Mouse (Mus musculus) thymus, postnatal 14 days (tissue): ENCODE measurements at regions not wholly inside any gene's neighbourhood (a gene's known extent, or its start where the extent isn't known, plus 50 kb on each side); places are given as distances from the start of the nearest gene placed in this dataset.
"Not testable (repeated sequence)": the region's sequence is repeated elsewhere in the genome, so short reads cannot be mapped to it uniquely, and the experiment has no call there.

ENCODE experiments used
- DNase-seq: peaks from one replicate; pipeline ENCODE4 v3.0.0; 2021

DNA sequence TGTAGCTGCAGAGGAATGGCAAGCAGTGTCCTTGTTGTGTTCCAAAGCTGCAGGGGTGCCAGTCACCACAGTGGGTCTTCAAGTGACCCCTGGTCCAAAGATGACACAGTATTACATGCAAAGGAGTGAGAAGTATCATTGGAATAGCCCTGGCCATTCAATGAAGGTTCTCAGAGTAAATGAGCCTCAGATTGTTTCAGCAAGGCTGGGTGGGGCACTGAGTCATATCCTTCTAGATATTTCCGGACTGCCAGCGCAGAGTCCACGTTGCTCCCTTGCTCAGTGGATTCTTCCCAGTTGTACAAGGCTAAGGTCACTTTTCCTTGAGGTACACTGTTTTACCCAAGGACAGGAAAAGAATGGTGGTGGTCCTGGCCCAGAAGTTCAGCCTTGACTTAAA, 319.2 kb upstream of the Irx1 start:
- DNase-seq: no peak

DNA sequence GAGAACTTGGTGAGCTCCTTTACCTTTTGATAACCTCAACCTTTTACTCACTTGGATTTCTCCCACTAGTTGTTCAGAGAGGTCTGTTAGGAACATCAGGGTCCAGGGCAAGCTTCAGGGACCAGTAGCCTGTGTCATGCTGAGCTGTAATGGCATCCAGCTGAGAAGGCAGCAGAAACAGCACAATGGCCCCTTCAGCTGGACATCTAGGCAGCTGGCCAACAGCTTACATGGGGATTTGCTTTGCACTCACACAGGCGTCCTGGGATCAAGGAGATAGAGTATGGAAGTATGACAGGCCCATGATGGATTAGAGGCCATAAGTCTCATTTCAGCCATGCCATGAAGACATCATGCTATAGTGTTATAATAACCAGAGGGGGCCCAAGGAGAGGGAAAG, 320.2 kb upstream of the Irx1 start:
- no peak for DNase-seq

DNA sequence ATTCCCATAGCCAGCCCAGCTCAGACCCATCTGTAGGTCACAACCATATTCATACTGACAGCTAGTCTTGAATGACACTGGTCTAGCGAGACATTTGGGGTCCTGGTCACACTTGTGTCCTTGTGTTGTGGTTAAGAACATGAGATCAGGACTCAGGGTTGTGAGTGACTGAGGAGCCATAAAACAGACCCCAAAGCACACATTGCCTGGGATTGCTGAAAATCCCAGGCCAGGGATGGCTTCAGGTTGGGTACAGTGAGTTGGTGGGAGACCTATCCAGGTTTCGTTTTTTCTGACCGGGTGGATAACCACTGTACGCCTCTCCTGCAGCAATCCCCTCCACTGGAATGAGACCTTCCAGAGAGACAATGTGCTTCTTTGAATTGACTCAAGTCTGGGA, 322.8 kb upstream of the Irx1 start:
- no peak for DNase-seq

DNA sequence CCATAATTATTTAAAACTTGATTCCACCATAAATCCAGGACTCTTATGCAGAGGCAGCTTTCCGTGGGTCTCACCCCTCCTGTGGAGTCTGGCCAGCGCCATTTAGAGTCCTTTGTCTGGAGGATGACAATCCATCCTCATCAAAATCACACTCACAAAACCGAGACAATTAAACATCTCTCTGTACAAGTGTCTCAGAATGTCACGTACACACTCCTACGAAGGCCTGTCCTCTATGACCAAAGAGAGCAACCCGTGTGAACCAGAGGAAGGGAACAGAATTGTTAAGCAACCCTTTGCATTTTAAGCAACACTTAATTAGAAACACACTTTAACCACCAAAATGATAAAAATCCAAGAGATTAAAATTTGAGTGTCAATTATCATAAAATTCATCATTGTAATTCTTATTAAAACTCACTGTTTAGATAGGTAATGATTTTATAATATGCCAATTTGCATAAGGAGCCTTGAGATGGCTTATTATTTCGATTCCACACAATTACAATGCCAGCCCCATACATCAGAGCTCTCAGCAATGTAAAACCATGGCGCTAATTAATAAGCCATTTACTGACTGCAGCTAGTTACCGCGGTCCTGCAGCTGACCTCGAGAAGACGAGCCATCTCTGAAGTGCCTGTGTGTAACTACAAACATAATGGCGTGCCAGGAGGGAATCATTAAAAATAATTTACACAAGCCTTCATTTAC, 325.0 kb upstream of the Irx1 start:
- DNase-seq: no peak

DNA sequence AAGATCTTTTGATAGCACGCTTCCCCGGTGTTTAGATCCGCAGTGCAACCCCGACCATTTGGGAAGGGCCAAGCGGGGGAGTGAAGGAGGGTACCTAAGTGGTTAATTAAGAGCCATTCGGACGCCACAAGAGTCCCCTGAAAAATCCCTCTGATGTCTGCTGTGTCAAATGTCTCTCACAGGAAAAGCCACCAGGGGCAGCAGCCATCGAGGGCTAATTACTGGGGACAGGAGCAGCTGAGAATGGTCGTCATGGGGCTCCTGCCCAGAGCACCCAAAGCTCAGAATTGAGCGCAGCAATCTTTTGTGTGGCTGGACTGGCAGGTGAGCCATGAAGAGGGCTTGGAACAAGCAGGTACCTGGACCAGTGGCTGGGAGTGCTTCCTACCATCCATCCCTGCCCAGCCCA, 325.6 kb upstream of the Irx1 start:
- no peak for DNase-seq

DNA sequence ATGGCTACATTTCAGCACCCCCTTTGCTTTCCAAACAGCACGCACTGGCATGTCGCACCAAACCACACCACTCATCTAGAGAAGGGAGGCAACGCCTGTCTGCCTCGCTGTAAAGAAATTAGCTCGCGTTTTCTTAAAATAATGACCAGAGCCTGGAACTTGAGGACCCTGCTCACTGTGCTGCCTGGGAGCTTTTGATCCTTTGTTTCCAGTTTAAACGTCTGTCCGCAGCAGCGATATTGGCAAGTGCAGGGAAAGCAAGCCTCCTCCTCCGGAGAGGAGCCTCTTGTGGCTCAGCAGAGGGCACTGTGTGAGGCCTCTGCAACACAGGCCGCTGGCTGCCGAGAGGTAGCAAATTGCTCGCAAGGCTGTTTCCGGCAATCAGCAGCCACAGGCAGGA, 328.8 kb upstream of the Irx1 start:
- no peak for DNase-seq

DNA sequence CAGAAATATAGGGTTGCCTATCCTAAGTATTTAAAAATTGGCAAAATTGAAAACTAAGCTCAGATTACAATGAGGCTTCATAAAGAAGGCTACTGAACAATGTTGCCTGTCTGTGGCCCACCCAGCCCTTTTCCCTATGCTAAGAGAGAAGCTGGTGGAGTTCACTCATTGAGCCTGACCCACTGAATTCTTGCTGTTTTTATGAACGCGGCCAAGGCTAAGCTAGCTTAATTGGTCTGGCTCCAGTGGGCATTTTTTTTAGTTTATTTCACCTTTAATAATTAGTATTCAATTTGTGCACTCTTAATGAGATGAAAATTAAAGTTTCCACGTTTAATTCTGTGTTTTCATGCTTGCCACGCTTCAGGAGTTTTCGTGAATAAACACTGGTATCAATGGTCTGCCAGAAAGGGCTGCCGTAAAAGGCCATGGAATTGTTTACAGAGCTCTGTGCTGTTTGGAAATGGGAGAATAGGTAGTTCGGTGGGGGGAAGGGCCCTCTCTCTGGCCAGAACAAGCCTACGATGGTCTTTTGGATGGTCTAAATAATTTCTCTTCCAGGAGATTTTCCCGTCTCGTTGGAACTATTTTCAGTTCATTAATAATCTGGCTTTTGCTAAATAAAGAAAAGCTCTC, 329.7 kb upstream of the Irx1 start:
- no peak for DNase-seq

DNA sequence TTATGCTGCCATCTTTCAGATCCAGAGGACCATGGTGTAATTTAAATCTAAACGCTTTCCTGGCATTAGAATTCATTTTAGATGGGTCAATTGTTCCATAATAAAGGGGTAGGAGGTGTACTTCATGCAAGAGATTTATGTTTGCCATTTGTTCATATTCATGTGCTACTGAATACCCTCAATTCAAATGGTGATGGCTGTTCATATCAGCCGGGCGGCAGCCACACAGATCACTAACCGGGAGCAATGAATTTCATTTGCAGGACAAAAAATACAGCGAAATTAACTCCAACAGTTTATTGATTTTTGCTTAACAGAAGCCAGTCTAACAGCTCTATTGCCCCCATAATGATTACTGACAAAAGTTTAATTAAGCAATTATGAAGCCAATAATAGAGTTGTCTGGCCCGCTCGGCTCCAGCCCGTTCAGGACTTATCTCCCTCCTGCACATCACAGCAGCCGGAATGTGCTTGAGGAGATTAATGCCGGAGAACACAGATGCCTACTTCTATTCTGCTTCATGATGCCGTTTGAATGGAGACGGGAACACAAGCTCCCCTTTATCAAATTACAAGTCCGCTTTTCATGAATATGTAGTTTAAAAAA, 330.3 kb upstream of the Irx2 start:
- DNase-seq: no peak

DNA sequence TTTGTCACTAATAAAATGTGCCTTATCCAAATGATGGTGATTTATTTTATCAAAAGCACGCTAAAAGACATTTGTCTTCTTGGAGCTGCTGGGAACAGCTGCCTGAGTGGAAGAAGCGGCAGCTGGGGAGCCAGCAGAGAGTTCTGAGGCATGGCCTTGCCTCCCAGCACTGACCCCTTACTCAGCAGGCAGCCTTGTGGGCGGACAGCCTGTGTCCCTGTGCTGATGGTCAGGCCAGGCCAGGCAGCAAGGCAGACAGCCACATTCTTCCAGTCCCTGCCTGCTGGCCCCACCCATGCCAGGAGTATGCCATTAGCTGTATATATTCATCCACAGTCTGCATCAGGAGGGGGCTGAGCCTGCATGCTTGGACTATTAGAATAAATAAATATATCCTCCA, 329.0 kb upstream of the Irx2 start:
- no peak for DNase-seq

DNA sequence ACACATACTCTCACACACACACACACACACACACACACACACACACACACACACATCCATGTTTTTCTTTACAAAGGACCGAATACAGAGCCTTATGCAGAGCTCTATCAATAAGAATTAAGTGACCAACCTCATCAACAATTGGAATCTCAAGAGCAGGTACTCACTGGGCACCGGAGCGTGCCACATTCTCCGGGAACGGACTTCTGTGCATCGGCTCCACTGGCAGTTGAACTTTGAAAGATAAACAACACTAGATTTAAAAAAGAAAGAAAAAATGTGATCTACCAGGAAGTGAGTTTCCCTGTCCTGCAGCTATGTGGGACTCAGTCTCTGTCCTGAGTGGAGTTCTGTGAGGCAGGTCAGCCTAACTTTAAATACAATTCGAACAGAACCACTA, 327.5 kb upstream of the Irx2 start:
- no peak for DNase-seq

DNA sequence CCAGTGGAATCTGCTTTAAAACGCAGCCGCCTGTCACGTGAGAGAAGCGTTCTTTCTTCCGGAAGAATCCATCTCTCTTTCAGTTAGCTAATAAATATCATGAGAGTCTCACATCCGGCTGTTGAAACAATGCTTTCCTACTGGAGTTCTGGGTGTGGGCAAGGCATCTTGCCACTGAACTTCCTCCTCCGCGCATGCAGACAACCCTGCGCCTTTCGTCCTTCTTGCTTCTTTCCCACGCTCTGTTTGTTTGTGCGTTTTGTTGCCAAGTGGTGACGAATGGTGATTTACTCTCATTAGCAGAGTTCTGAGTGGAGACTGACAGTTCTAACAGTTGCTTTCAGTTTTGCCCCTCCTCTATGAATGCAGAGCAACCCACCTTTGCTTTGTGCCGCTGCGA, 326.8 kb upstream of the Irx2 start:
- DNase-seq: no peak

DNA sequence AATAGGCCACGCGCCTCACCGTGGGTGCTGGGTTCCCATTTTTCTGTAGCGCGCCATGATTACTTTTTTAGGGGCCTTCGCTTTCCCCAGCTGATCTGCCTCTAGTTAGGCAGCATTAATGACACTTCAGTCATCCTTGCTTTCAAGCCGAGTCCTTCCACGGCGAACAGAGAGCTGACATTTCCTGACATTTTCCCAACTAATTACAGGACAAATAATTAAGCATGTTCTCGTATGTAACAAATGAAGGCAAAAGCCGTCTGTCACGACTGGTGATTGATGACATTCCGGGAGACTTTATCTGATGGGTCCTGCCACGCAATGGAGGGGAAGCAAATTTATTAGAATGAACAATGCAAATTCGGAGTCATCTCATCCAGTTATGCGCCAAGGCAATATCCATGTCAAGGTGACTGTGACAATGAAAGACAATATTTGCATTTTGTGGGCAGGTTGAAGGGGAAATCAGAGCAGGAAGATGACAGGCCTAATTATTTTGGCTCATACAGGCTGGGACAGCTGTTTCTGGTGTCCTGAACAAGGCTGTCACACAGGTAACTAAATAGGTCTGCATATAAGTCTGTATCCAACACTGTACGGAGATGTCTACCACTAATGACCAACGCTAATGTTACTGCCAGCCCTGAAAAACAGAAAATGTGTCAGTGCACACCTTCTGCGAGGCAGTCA, 326.0 kb upstream of the Irx2 start:
- DNase-seq: no peak

DNA sequence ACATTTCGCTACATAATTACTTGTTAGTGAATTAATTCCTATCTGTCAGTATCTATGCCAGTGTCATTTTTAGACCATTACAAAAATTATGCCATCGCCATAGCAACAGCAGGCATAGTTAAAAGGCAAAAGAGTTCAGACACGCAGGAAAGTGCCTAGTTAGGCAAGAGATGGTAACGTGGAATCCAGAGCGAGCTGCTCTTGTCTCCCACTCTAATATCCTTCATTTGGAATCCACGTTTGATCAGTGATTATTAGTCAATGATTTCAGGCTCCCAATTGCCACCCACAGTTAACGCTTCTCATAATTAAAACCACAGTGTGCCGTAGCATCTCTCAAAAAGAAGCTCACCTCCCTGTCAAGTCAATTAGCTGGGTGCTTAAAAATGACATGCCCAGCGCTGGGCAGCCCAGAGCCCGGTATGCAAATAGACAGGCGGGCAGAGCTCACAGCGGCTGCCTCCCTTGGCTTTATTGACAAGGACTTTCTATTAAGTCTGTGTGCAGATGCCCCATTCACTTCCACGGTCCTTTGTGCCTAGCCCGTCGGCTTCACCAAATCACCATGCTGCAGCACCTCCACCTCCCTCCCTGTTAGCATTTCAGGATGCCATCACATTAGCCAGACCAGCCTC, 325.4 kb upstream of the Irx2 start:
- no peak for DNase-seq

DNA sequence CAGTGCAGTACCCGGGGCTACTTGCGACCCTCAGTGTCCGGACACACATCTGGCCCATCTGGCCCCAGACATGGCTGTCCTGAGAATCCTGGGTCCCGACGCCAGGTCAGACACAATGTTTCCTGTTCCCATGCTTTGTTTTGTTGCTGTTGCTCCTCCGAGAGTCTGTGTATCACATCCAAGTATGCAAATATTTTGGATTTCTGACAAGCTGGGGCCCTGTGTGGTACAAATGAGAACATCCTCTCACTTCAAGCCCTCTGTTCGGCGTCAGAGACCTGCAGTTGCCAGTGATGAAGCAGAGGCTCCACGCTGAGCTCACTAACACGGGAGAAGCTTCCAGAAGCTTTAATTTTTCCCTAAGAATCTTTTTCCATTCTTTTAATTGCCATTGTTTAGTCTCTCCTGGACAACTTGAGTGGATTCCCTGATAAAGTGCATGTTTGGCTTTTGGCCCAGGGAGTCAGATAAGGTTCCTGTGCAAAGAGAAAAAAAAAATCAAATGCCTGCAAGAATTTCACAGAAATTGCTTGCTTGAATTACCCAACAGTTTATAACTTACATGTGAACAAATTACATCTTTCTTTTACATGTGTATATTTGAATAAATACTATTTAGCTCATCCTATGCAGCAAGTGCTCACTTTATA, 304.5 kb upstream of the Irx2 start:
- no peak for DNase-seq

DNA sequence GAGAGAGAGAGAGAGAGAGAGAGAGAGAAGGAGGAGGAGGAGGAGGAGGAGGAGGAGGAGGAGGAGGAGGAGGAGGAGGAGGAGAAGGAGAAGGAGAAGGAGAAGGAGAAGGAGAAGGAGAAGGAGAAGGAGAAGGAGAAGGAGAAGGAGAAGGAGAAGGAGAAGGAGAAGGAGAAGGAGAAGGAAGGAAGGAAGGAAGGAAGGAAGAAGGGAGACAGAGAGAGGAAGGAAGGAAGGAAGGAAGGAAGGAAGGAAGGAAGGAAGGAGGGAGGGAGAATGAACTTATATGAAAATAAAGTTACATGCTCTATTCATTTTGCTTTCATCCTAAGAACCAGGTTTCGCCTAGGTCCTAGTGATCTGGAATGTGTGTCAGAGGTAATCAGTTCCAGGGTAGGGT, 302.4 kb upstream of the Irx2 start:
- not testable (repeated sequence) for DNase-seq

DNA sequence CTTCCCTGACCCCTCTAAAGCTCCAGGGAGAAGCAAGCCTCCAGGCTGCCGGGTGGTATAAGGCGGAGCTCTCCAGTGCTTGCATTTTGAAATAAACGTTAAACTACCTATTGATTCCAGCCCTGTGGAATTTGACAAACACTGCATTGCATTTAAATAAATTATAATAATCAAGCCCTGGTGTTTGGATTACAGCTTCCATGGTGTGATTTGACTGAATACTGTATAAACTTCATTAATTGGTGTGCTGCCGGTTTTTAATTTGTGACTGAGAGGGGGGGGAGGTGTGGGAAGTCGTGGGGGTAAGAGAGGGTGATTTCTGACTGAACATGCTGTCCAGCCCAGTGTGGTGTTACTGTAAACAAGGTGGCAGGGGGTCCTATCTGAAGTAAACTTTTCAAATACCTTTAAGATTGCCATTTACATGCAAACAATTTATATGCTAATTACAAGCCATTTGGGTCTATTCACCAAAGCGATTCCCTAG, 282.9 kb upstream of the Irx2 start:
- DNase-seq: no peak

DNA sequence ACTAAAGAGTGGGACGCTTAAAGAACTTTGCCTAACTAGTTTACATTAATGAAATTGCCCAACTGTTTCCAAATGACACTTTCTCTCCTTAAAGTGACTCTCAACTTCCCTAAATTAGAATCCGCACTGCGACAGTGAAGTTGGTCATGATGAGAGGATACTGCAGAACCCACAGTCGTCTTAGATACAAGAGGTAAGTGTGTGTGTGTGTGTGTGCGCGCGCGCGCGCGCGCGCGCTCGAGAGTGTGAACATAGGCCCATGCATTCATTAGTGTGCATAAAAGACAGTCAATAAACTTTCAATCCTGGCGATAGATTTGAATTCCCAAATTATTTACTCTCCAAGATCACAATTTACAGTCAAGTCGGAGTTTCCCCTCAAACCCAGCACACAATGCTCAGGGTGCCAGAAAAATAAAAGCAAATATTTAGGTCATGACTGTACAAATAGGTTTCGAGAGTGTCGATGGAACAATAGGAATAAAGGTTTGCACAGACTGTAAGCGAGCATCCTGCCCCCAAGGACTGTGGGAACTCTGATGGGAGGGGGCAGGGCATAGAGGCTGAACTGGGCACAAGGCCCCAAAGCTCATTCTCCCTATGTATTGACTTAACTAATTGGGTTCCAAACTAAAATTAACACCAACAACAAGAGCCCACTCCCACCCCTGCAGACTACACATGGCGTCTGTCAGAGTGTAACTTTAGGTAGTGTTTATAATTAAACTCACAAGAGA, 282.2 kb upstream of the Irx2 start:
- DNase-seq: no peak

DNA sequence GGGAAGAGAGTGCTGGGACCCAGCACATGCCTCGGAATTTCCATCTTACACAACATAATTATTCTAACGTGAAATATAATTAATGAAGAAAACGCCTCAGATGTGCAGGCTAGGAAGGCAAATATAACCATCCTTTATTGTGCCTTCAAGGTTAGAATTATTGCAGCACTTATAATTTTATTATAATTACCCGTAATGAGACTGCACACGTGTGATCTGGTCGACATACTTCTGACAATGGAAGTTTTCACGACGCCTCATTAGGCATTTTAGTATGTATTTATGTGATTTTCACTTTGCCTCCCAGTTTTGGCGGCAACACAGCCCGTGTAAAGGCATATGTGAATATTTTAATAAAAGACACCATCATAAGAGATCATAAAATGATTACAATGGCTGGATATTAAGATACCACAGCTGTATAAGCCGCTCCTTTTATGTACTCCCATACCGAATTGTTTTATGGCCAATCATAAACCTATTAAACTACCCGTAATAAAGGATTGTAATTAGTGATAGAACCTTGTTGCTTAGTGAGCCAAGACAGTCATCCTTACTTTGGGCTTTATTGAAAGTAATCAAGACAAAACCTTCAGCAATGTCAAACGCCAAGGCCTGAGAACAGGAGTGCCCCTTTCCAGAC, 281.6 kb upstream of the Irx2 start:
- no peak for DNase-seq

DNA sequence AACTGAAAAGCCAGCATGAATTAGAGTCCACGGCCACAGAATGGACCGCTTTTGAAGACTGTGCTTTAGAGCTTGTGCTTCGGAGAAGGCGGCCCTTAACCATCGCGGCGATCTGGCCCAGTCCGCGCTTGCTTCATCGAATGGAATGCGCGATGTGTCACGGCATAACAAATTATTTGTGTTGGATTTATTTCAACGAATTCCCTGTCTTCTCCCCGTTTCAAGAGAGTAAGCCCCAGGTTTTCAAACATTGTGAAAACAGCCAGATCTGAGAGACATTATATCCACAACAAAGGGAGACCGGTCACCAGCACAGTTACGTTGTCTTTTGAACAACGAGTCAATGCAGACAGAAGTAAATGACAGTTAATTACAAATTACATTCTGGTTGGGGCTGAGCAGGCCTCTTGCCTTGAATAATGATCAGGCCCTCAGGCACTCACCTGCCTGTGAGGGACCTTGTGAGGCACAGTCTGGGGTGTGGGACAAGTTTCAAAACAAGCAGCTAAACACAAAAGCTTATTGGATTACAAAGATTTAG, 275.9 kb upstream of the Irx2 start:
- DNase-seq: no peak

DNA sequence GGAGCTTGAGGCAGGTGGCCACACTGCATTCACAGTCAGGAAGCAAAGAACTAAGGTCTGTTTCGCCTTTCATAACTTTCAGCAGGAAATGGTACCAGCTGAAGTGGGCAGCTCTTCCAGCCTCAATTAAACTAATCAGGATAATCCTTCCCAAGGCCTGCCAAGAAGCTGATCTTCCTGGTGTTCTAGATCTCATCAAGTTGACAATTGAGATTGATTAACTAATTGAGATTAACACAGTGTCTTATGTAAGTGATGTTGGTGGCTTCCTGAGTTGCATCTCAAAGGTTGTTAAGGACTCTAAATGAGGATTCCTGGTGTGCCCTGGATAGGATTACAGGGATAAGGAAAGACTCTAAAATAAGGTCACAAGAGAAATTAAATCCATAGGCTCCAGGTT, 273.3 kb upstream of the Irx2 start:
- no peak for DNase-seq

DNA sequence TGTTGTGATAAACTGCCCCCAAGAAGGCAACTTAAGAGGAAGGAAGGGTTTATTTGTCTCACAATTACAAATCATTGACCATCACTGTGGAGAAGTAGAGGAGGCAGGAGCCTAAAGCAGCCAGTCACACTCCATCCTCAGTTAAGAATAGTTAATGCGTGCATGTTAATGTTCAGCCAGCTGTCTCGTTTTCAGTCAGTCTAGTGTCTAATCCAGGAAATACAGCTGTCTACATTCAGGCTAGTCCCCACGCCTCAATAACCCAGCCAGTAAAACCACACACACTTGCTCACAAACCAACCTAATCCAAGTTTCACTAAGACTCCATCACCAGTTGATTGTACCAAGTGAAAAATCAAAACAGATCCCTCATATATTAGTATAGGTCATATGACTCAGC, 272.8 kb upstream of the Irx2 start:
- no peak for DNase-seq
